Mouse (Mus musculus) liver, embryonic 11.5 days (tissue): Measurements from ENCODE around the gene Hsd17b10. TPM values are rescaled to one million over a fixed set of nuclear protein-coding genes. Genes with fewer than 3 reads are reported as not detected.

ENCODE experiments used
- ATAC-seq: fragments of 200-750 bp; cut with Nextera tagmentation; replicated peaks from 2 replicates; pipeline ENCODE4 v1.8.0; 2017; ENCODE audit warnings: moderate number of reproducible peaks, mild to moderate bottlenecking, moderate TSS enrichment, moderate library complexity; ENCODE audit not compliant: low FRiP score
- DNase-seq: peaks from one replicate; pipeline ENCODE4 v3.0.0-alpha.2; 2017; ENCODE audit warnings: low spot score
- H3K27ac ChIP-seq: fragments of 300-500 bp; sonication (generic); 2 replicates; pipeline ENCODE4 v1.5.1; 2014; ENCODE audit warnings: mild to moderate bottlenecking, low read depth, low read length, control low read depth
- H3K27me3 ChIP-seq: fragments of 300-500 bp; sonication (generic); replicated peaks from 2 replicates; pipeline ENCODE4 v1.6.1; 2014; ENCODE audit warnings: low read length, mixed read lengths; ENCODE audit not compliant: control insufficient read depth, insufficient read depth
- H3K36me3 ChIP-seq: fragments of 300-500 bp; sonication (generic); 2 replicates; pipeline ENCODE4 v1.6.1; 2014; ENCODE audit warnings: mild to moderate bottlenecking, low read length, moderate library complexity, mixed read lengths; ENCODE audit not compliant: control insufficient read depth, insufficient read depth
- H3K4me1 ChIP-seq: fragments of 300-500 bp; sonication (generic); replicated peaks from 2 replicates; pipeline ENCODE4 v1.6.1; 2014; ENCODE audit warnings: low read length, mixed read lengths; ENCODE audit not compliant: control insufficient read depth, insufficient read depth
- H3K4me2 ChIP-seq: fragments of 300-500 bp; sonication (generic); 2 replicates; pipeline ENCODE4 v1.6.1; 2014; ENCODE audit warnings: mild to moderate bottlenecking, control low read depth, moderate library complexity
- H3K4me3 ChIP-seq: fragments of 300-500 bp; sonication (generic); 2 replicates; pipeline ENCODE4 v1.5.1; 2014; ENCODE audit warnings: low read depth, low read length, control low read depth
- H3K9ac ChIP-seq: fragments of 300-500 bp; sonication (generic); 2 replicates; pipeline ENCODE4 v1.6.1; 2014; ENCODE audit warnings: low read depth, low read length, control low read depth
- H3K9me3 ChIP-seq: fragments of 300-500 bp; sonication (generic); 2 replicates; pipeline ENCODE4 v1.6.1; 2016; ENCODE audit warnings: low read length, inconsistent platforms, mixed read lengths; ENCODE audit not compliant: control insufficient read depth
- WGBS: fragments of 180-500 bp; shearing (Covaris S2); extraction: QIAGEN DNeasy Blood & Tissue Kit; methylation state at CpG from one replicate; pipeline ENCODE4 v1.1.7; 2014; 5-methylcytosine and 5-hydroxymethylcytosine counted together
- polyA plus RNA-seq: library from polyadenylated mRNA; unstranded; fragments of >200 nt; fragmentation: Nextera tagmentation; extraction: Ambion mirVana; gene quantifications from 2 replicates; pipeline ENCODE4 v1.2.1, GENCODE M21; 2014

The Hsd17b10 gene
- 149 and 152 TPM in 2 replicates for polyA plus RNA-seq

DNA sequence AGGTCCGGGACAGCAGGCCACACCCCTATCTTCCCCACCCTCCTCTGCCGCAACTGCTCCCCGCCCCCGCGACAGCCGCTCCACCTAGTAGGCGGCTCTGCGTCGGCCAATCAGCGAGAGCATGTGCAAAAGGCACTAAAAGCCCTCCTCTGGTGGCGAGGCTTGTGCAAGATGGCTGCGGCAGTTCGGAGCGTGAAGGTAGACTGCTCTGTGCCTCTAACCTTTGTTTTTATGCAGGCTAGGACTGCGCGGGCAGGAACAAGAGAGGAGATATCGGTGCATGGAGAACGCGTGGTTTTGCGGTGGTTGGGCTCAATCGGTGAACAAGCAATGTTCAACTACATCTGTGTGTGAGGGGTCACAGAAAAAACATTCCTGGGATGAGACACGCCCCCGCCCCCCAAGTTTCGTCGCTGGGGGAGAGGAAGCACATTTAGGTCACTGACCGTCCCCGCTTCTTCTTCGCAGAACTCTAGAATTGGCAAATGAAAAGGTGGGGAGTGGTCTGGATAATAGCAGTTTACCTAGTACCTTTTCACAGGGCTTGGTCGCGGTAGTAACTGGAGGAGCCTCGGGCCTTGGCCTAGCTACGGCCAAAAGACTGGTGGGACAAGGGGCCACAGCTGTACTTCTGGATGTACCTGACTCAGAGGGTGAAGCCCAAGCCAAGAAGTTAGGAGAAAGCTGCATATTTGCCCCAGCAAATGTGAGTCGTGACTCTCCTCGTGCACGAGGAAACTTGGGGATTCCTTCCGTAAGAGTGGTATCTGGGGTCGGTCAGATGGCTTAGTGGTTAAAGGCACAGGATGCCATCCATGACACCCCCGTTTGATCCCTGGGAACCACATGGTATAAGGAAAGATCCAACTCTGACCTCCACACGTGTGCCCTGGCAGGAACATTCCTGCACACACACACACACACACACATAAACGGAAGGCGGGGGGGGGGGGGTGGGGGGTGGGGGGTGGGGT, at the start of gene Hsd17b10:
Gene Hsd17b10 (plus strand): TSS at position 109 of the 974 bp plus-strand sequence.
- H3K27me3 ChIP-seq, result peaks cover 19% of the 10 kb centered on the region
- no peaks in the 10 kb centered on the region for H3K4me1 ChIP-seq
- ATAC-seq (peak; percentile 97), DNase-seq (peak; percentile 75)
- 18% methylated on average over 39 of the region's 41 CpGs for WGBS
- peak within 1 kb of the TSS; percentile 80 for H3K4me2 ChIP-seq
- peak within 1 kb of the TSS; percentile 32 for H3K27ac ChIP-seq
- H3K9ac ChIP-seq, result peak within 1 kb of the TSS; percentile 66
- peak within 1 kb of the TSS; percentile 59 for H3K4me3 ChIP-seq
- no peaks in the 10 kb centered on the region for H3K9me3 ChIP-seq
- peaks cover 2% of the 10 kb centered on the region; the same call in 1 of the 2 replicates for H3K36me3 ChIP-seq

DNA sequence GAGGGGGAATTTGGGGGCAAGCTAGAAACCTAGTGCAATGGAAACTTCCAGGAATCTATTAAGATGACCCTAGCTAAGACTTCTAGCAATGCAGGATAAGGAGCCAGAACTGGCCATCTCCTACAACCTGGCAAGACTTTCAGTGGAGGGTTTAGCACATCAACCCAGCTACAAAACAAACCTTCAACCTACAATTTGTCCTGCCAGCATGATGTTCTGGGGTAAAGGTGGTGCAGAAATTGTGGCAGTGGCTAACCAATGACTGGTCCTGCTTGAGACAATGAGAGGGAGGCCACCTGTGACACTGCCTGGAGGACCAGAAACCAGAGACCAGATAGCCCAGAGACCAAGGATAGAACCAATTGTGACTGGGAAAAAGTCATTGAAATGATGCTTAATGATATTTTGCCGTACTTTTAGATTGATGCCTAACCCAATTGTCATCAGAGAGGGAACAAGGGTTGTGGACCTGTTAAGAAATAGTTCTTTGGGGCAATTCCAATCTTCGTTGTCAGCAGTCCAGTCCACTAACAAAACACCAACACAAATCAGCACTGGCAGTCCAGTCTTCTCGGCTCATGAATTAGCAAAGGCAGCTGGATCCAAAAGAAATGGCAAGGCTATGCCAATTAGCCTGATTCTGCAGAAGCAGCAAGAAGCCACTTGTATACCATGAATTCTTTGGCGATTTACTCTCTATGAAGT, 2.5 kb upstream of the Hsd17b10 start:
- no peak overlapping the region for H3K27ac ChIP-seq
- H3K4me3 ChIP-seq, result no peak overlapping the region
- DNase-seq (no peak), ATAC-seq (no peak)
- 72% methylated on average over 4 of the region's 4 CpGs for WGBS
- H3K4me1 ChIP-seq, result no peaks in the 10 kb centered on the region
- H3K4me2 ChIP-seq, result no peak overlapping the region
- H3K27me3 ChIP-seq, result peaks cover 18% of the 10 kb centered on the region
- no peaks in the 10 kb centered on the region; the same call in 1 of the 2 replicates for H3K36me3 ChIP-seq
- H3K9ac ChIP-seq, result no peak overlapping the region
- H3K9me3 ChIP-seq, result no peaks in the 10 kb centered on the region

DNA sequence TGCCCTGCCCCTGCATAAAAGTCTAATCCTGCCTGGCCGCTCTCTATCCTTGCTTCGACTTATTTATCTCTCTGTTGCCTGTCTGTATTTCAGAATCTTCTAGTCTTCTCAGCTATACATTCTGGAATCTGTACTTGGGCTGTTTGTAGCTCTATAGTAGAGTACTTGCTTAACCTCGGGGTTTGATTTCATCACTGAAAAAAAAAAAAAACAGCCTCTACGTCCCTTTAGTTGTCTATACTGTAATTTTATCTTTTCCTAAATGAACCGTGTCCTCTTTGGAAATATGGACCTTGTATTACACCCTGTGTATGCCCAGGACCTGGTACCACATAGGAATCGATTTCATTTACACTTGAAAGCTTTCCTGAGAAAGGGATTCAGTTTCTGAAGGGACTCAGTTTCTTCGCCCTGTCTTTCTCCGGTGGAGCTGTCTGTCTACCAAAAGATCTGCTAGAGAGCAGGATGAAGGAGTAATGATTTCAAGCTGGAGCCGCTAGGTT, 412 bp upstream of the Hsd17b10 start:
- Histone ChIP-seq H3K4me3 (peak overlapping the region; percentile 59), H3K27me3 (peaks cover 18% of the 10 kb centered on the region), H3K9ac (peak overlapping the region; percentile 45; the same call in 1 of the 2 replicates), H3K4me1 (no peaks in the 10 kb centered on the region), H3K9me3 (no peaks in the 10 kb centered on the region), H3K4me2 (peak overlapping the region; percentile 80), H3K36me3 (peaks cover 2% of the 10 kb centered on the region; the same call in 1 of the 2 replicates), H3K27ac (no peak overlapping the region)
- DNase-seq, result no peak
- 29% methylated on average over 9 of the region's 9 CpGs for WGBS
- peak; percentile 16; the same call in 1 of the 2 replicates for ATAC-seq

DNA sequence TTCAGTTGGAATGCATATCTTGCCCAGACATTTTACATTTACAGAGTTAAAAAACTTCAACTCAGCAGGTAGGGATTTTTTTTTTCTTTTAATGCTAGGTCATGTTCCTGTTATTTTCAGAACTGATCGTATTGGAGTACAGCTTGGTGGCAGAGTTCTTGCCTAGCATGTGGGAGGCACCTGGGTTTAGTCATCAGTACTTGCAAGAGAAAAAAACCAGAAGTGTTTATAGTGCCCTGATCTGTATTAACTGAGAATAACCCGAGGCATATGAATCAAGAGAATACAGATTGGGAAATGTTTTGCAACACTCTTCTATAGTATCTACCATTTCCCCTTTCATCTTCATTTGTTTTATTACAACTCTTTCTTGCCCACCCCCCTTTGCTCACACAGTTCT, 1.2 kb downstream of the Hsd17b10 start:
- no peaks in the 10 kb centered on the region for H3K4me1 ChIP-seq
- peak overlapping the region; percentile 80; the same call in 1 of the 2 replicates for H3K4me2 ChIP-seq
- H3K4me3 ChIP-seq, result peak overlapping the region; percentile 15; the same call in 1 of the 2 replicates
- 71% methylated on average over 2 of the region's 2 CpGs for WGBS
- peaks cover 19% of the 10 kb centered on the region for H3K27me3 ChIP-seq
- no peaks in the 10 kb centered on the region for H3K9me3 ChIP-seq
- H3K27ac ChIP-seq, result no peak overlapping the region
- H3K9ac ChIP-seq, result no peak overlapping the region
- peaks cover 2% of the 10 kb centered on the region; the same call in 1 of the 2 replicates for H3K36me3 ChIP-seq
- ATAC-seq (no peak), DNase-seq (no peak)

DNA sequence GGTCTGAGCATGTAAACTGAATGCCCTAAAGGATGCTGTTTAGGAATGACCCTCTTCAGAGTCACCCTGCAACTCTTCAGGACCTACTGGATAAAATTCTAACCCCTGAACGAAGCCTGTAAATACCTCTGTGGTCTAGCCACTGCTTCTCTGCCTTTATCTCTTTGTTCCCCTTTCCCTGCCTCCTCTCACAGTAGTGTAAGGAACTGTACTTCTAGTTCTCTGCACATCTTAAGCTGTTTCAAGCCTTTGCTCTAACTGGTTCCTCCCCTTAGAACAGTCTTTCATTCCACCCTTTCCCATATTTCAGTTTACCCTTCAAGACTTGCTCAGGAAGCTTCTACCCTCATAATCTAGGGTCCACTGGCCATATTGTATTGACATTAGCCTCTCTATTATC, 6.2 kb downstream of the Hsd17b10 start:
- ATAC-seq, result no peak
- Histone ChIP-seq H3K36me3 (peaks cover 2% of the 10 kb centered on the region; the same call in 1 of the 2 replicates), H3K9ac (no peak overlapping the region), H3K4me1 (no peaks in the 10 kb centered on the region), H3K4me3 (no peak overlapping the region), H3K27me3 (peaks cover 11% of the 10 kb centered on the region), H3K27ac (no peak overlapping the region), H3K9me3 (no peaks in the 10 kb centered on the region), H3K4me2 (no peak overlapping the region)
- WGBS, result 68% methylated on average over 1 of the region's 1 CpGs
- no peak for DNase-seq

DNA sequence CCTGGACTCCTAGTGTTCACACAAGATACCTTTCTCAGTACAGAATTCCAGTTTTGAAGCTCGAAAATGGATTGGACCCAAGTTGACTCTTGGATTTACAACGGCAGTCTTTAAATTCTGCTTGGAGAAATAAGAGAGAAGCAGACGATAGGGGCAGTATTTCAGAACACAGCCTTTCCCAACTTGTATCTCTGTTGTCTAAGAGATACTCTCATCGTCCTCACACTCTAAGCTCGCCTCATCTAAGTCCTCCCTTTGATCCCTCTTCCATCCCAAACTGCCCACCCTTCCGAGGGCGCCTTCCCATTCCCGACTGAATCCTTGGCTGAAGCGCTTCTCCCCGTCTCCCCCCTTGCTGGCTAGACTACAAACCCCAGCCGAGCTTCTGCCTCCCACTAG, 14.1 kb downstream of the Hsd17b10 start:
- no peaks in the 10 kb centered on the region for H3K9me3 ChIP-seq
- ATAC-seq (peak; percentile 38), DNase-seq (no peak)
- 19% methylated on average over 11 of the region's 11 CpGs for WGBS
- peaks cover 14% of the 10 kb centered on the region for H3K27me3 ChIP-seq
- no peaks in the 10 kb centered on the region for H3K36me3 ChIP-seq
- peak overlapping the region; percentile 71 for H3K9ac ChIP-seq
- peak overlapping the region; percentile 72 for H3K4me2 ChIP-seq
- peak overlapping the region; percentile 63 for H3K4me3 ChIP-seq
- peaks cover 4% of the 10 kb centered on the region; the same call in 1 of the 2 replicates for H3K4me1 ChIP-seq
- peak overlapping the region; percentile 71 for H3K27ac ChIP-seq

DNA sequence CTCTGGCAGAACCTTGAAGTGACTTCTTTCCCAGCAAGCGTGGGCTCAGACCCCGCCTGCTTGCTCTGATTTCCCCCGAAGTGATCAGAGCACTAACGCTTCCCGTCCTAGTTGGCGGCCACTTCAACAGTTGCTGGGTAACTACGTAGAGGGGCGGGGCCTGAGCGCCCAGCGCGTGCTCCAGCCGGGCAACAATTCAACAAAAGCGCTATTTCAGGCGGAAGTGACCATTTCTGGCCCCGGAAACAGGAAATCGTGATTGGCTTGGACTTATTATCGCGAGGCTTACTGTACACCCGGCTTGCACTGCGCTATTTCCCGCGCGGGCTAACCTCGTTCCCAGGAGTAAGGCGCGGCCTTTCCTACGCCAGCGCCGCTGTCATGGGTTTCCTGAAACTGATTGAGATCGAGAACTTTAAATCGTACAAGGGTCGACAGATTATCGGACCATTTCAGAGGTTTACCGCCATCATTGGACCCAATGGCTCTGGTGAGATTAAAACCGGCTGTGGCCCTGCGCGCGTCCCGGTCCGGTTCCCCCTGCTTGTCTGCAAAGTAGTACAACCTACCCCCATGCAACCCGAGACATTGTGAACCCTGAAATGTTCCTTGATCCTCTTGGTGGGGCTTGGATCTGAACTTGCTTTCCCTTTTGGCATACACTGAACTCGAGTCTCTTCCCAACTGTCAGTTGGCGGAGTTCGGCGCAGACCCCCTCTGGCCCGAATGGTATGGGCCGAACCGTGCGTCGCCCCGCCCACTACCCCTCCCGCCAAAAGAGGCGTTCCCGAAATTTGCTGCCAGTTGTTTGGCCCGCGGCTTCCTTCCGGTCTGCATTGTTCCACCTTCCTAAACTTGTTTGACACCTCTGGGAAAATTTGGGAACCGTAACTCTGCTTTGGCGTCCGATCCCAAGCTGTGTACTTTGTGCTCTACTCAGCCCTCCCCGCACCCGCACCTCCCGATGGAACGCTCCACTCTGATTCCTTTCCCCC, 14.8 kb downstream of the Hsd17b10 start, which contains the start of the genes Ribc1 and Smc1a:
Gene Ribc1 (minus strand): TSS at position 145 of the 995 bp plus-strand sequence.
Gene Smc1a (plus strand): TSS at position 278 of the 995 bp plus-strand sequence.
- H3K9ac ChIP-seq, result peak within 1 kb of the TSS; percentile 80
- peak within 1 kb of the TSS; percentile 63 for H3K4me3 ChIP-seq
- H3K36me3 ChIP-seq, result no peaks in the 10 kb centered on the region
- ATAC-seq (peak; percentile 95), DNase-seq (peak; percentile 81)
- 13% methylated on average over 64 of the region's 64 CpGs for WGBS
- H3K27ac ChIP-seq, result peak within 1 kb of the TSS; percentile 82
- H3K27me3 ChIP-seq, result peaks cover 14% of the 10 kb centered on the region
- H3K9me3 ChIP-seq, result no peaks in the 10 kb centered on the region
- peak within 1 kb of the TSS; percentile 76 for H3K4me2 ChIP-seq
- peaks cover 4% of the 10 kb centered on the region; the same call in 1 of the 2 replicates for H3K4me1 ChIP-seq
